Mouse (Mus musculus) myocyte (in vitro differentiated cells): ENCODE data around the gene Irf8.

Experiments
- CEBPB ChIP-seq: IDR thresholded peaks from 2 replicates; pipeline ENCODE4 v1.6.1; 2011; ENCODE audit warnings: mild to moderate bottlenecking, moderate library complexity; ENCODE audit not compliant: poor library complexity, insufficient read depth, severe bottlenecking
- E2F4 ChIP-seq: IDR thresholded peaks from one replicate; pipeline ENCODE4 v1.6.1; 2011; ENCODE audit warnings: mild to moderate bottlenecking, control low read depth, moderate library complexity; ENCODE audit not compliant: insufficient read depth
- MYOD1 ChIP-seq, 3 experiments: IDR thresholded peaks; one replicate each; pipeline ENCODE4 v1.6.1; 2011; ENCODE audit warnings: control low read depth in 2 of 3, low read depth in 2 of 3, mild to moderate bottlenecking in 2 of 3, moderate library complexity in 1 of 3; ENCODE audit not compliant: insufficient read length in 2 of 3, control insufficient read depth in 1 of 3
- MYOG ChIP-seq, 3 experiments: IDR thresholded peaks; one replicate each; pipeline ENCODE4 v1.6.1; 2011; ENCODE audit warnings: control low read depth in 2 of 3, low read depth in 2 of 3, mild to moderate bottlenecking in 2 of 3; ENCODE audit not compliant: insufficient read length in 2 of 3, control insufficient read depth in 1 of 3, insufficient read depth in 1 of 3
- POLR2A ChIP-seq: IDR thresholded peaks from one replicate; pipeline ENCODE4 v1.6.1; 2011; ENCODE audit warnings: low read depth, mild to moderate bottlenecking, control low read depth, moderate library complexity; ENCODE audit not compliant: insufficient read length
- POLR2AphosphoS2 ChIP-seq: IDR thresholded peaks from one replicate; pipeline ENCODE4 v1.6.1; 2011; ENCODE audit warnings: low read depth, control low read depth; ENCODE audit not compliant: insufficient read length
- SRF ChIP-seq: IDR thresholded peaks from one replicate; pipeline ENCODE4 v1.6.1; 2011; ENCODE audit warnings: low read depth; ENCODE audit not compliant: control insufficient read depth, insufficient read length
- USF1 ChIP-seq: IDR thresholded peaks from one replicate; pipeline ENCODE4 v1.6.1; 2011; ENCODE audit warnings: low read depth, mild to moderate bottlenecking, control low read depth, moderate library complexity

DNA sequence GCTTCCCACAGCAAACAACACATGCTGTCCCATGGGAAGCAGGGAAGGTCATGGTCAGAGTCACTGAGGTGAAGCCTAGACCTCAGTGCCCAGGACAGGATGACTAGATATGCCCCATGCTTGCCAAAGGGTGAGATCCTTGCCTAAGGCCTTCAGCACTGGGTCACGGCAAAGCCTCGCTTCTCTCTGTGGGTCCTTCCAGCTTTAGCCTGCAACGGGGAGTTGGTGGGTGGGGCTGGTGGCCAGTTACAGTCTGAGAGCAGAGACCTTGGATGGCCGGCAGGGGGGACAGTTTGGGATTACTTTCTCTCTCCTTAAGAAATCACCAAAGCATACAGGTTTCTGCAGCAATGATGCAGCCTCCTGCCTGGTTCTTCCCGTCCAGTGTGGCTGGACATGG is 51.5 kb downstream of the Irf8 start:
- no peak for TF ChIP-seq POLR2AphosphoS2
- TF ChIP-seq CEBPB: no peak
- no peak for TF ChIP-seq SRF
- no peak for TF ChIP-seq POLR2A
- TF ChIP-seq E2F4: no peak
- TF ChIP-seq USF1: no peak
- no peak for TF ChIP-seq MYOD1 (IDR thresholded peaks at IDR 0.05; ENCODE audit: control insufficient read depth in 1 of 3, insufficient read length in 2 of 3, low read depth in 2 of 3)
- no peak for TF ChIP-seq MYOG (IDR thresholded peaks at IDR 0.05; ENCODE audit: control insufficient read depth in 1 of 3, insufficient read depth in 1 of 3, insufficient read length in 2 of 3, low read depth in 2 of 3)
